Mouse (Mus musculus) liver, embryonic 14.5 days (tissue): ENCODE results near the gene Arhgap40. TPM values are rescaled to one million over a fixed set of nuclear protein-coding genes. Genes with fewer than 3 reads are reported as not detected.

ENCODE experiments used
- ATAC-seq: fragments of 200-750 bp; cut with Nextera tagmentation; 2 replicates; pipeline ENCODE4 v1.8.0; 2017; ENCODE audit warnings: moderate number of reproducible peaks, mild to moderate bottlenecking, moderate library complexity; ENCODE audit not compliant: insufficient read depth
- DNase-seq, 3 experiments: peaks; one replicate each; pipeline ENCODE4 v3.0.0-alpha.2; 2012 to 2013; ENCODE audit warnings: low read depth in 3 of 3, low spot score in 3 of 3
- H3K27ac ChIP-seq: fragments of 300-500 bp; sonication (generic); 2 replicates; pipeline ENCODE4 v1.5.1; 2014; ENCODE audit warnings: moderate library complexity, mild to moderate bottlenecking, control low read depth, inconsistent platforms
- H3K27me3 ChIP-seq: fragments of 300-500 bp; sonication (generic); 2 replicates; pipeline ENCODE4 v1.6.1; 2014; ENCODE audit warnings: mild to moderate bottlenecking, low read length, moderate library complexity; ENCODE audit not compliant: control insufficient read depth, insufficient read depth
- H3K36me3 ChIP-seq: fragments of 300-500 bp; sonication (generic); replicated peaks from 2 replicates; pipeline ENCODE4 v1.6.1; 2014; ENCODE audit warnings: low read depth; ENCODE audit not compliant: control insufficient read depth, insufficient read depth
- H3K4me1 ChIP-seq, 2 experiments: fragments of 200-500 bp in 1 of 2; fragments of 300-500 bp in 1 of 2; sonication (generic) in 1 of 2; replicated peaks; 2 replicates each; pipeline ENCODE4 v1.6.1; 2012 to 2014; ENCODE audit warnings: antibody characterized with exemption in 1 of 2, inconsistent platforms in 1 of 2, low read length in 1 of 2; ENCODE audit not compliant: control insufficient read depth in 2 of 2, insufficient read depth in 2 of 2
- H3K4me2 ChIP-seq: fragments of 300-500 bp; sonication (generic); 2 replicates; pipeline ENCODE4 v1.6.1; 2014; ENCODE audit warnings: low read depth, mild to moderate bottlenecking, control low read depth, moderate library complexity
- H3K4me3 ChIP-seq, 2 experiments: fragments of 200-500 bp in 1 of 2; fragments of 300-500 bp in 1 of 2; sonication (generic) in 1 of 2; 2 replicates each; pipeline ENCODE4 v1.5.1; 2012 to 2014; ENCODE audit warnings: low read depth in 2 of 2, low read length in 2 of 2, mild to moderate bottlenecking in 2 of 2, control low read depth in 1 of 2, inconsistent platforms in 1 of 2, moderate library complexity in 1 of 2; ENCODE audit not compliant: insufficient read depth in 1 of 2
- H3K9ac ChIP-seq: fragments of 300-500 bp; sonication (generic); replicated peaks from 2 replicates; pipeline ENCODE4 v1.6.1; 2014; ENCODE audit warnings: mild to moderate bottlenecking, control low read depth, moderate library complexity
- H3K9me3 ChIP-seq: fragments of 300-500 bp; sonication (generic); 2 replicates; pipeline ENCODE4 v1.6.1; 2016; ENCODE audit warnings: low read length, mixed read lengths; ENCODE audit not compliant: control insufficient read depth
- CTCF ChIP-seq: IDR thresholded peaks from 2 replicates; pipeline ENCODE4 v1.5.1; 2016; ENCODE audit warnings: antibody characterized with exemption, low read depth, control low read depth
- EP300 ChIP-seq: IDR thresholded peaks from 2 replicates; pipeline ENCODE4 v1.6.1; 2016; ENCODE audit warnings: antibody characterized with exemption, low read depth
- WGBS: fragments of 180-500 bp; shearing (Covaris S2); extraction: QIAGEN DNeasy Blood & Tissue Kit; methylation state at CpG from one replicate; pipeline ENCODE4 v1.1.7; 2014; ENCODE audit not compliant: insufficient replicate concordance; 5-methylcytosine and 5-hydroxymethylcytosine counted together
- polyA plus RNA-seq, 2 experiments: library from polyadenylated mRNA; depleted of rRNA in 1 of 2; stranded (reverse) in 1 of 2; unstranded in 1 of 2; fragments of >200 nt; fragmentation: Nextera tagmentation in 1 of 2; extraction: Ambion mirVana in 1 of 2; gene quantifications; 2 replicates each; pipeline versions ENCODE4 v1.2.1 to v1.2.3; 2012 to 2014

Gene Arhgap40
- polyA plus RNA-seq (2012; rRNA removed) (0.03 TPM in 1 of 2 replicates, not detected in the other), polyA plus RNA-seq (2014; fragmentation: Nextera tagmentation; extraction: Ambion mirVana) (not detected in 2 replicates)

GRCm38 (mm10) chr2:158512528-158512927 is at the start of gene Arhgap40:
Gene Arhgap40, plus strand, starts transcription at chr2:158512796.
- WGBS: 69% methylated on average over 10 of the region's 10 CpGs
- H3K9ac ChIP-seq: no peak within 1 kb of the TSS
- TF ChIP-seq EP300 (no peak), CTCF (no peak)
- no peaks in the 10 kb centered on the region for H3K36me3 ChIP-seq
- no peaks in the 10 kb centered on the region for H3K27me3 ChIP-seq
- H3K4me2 ChIP-seq: no peak within 1 kb of the TSS
- H3K4me1 ChIP-seq: no peaks in the 10 kb centered on the region
- ATAC-seq (no peak), DNase-seq (no peak)
- H3K4me3 ChIP-seq: no peak within 1 kb of the TSS
- H3K9me3 ChIP-seq: no peaks in the 10 kb centered on the region
- H3K27ac ChIP-seq: no peak within 1 kb of the TSS

GRCm38 (mm10) chr2:158474159-158474558 is 38.4 kb upstream of the Arhgap40 start:
- peaks cover 10% of the 10 kb centered on the region for H3K36me3 ChIP-seq

GRCm38 (mm10) chr2:158477640-158478039 is 35.0 kb upstream of the Arhgap40 start:
- 61% methylated on average over 3 of the region's 3 CpGs for WGBS
- no peak overlapping the region for H3K4me2 ChIP-seq
- H3K4me3 ChIP-seq: no peak overlapping the region
- peaks cover 13% of the 10 kb centered on the region for H3K36me3 ChIP-seq
- H3K9ac ChIP-seq: no peak overlapping the region
- no peaks in the 10 kb centered on the region for H3K27me3 ChIP-seq
- DNase-seq: no peak
- H3K4me1 ChIP-seq: no peaks in the 10 kb centered on the region
- H3K27ac ChIP-seq: no peak overlapping the region
- ATAC-seq: no peak
- no peaks in the 10 kb centered on the region for H3K9me3 ChIP-seq
- TF ChIP-seq EP300 (no peak), CTCF (no peak)

More at GRCm38 (mm10) chr2:158474159-158474558, 38.4 kb upstream of the Arhgap40 start:
- TF ChIP-seq CTCF (no peak), EP300 (no peak)
- DNase-seq (no peak), ATAC-seq (no peak)
- Histone ChIP-seq H3K4me3 (no peak overlapping the region), H3K9me3 (no peaks in the 10 kb centered on the region), H3K9ac (no peak overlapping the region), H3K27me3 (no peaks in the 10 kb centered on the region), H3K4me2 (no peak overlapping the region), H3K27ac (no peak overlapping the region), H3K4me1 (no peaks in the 10 kb centered on the region)
- 87% methylated on average over 1 of the region's 1 CpGs for WGBS

GRCm38 (mm10) chr2:158498457-158498856 is 14.1 kb upstream of the Arhgap40 start:
- Histone ChIP-seq H3K36me3 (peaks cover 10% of the 10 kb centered on the region), H3K4me1 (no peaks in the 10 kb centered on the region), H3K27me3 (no peaks in the 10 kb centered on the region), H3K9me3 (no peaks in the 10 kb centered on the region), H3K27ac (no peak overlapping the region), H3K4me3 (no peak overlapping the region), H3K9ac (no peak overlapping the region), H3K4me2 (no peak overlapping the region)
- WGBS: 70% methylated on average over 5 of the region's 5 CpGs
- TF ChIP-seq EP300 (no peak), CTCF (no peak)
- DNase-seq: no peak
- ATAC-seq: no peak

GRCm38 (mm10) chr2:158501836-158502812 is 10.5 kb upstream of the Arhgap40 start, which contains the start of gene Adig:
Gene Adig, plus strand, starts transcription at chr2:158502612.
- TF ChIP-seq EP300: no peak
- TF ChIP-seq CTCF: no peak
- H3K9me3 ChIP-seq: no peaks in the 10 kb centered on the region
- H3K4me2 ChIP-seq: no peak within 1 kb of the TSS
- H3K27ac ChIP-seq: no peak within 1 kb of the TSS
- H3K4me3 ChIP-seq: no peak within 1 kb of the TSS
- no peak within 1 kb of the TSS for H3K9ac ChIP-seq
- no peak for DNase-seq
- 59% methylated on average over 11 of the region's 11 CpGs for WGBS
- no peaks in the 10 kb centered on the region for H3K27me3 ChIP-seq
- H3K4me1 ChIP-seq: no peaks in the 10 kb centered on the region
- no peak for ATAC-seq
- peaks cover 3% of the 10 kb centered on the region; the same call in 1 of the 2 replicates for H3K36me3 ChIP-seq
